Mouse (Mus musculus): ENCODE data around the gene Calhm2. TPM values are rescaled to one million over a fixed set of nuclear protein-coding genes. Genes with fewer than 3 reads are reported as not detected.
"Not testable (repeated sequence)": the region's sequence is repeated elsewhere in the genome, so short reads cannot be mapped to it uniquely, and the experiment has no call there.

Calhm2 gene
- polyA plus RNA-seq, 1 experiment from 2014 or later: 0.71 TPM

DNA sequence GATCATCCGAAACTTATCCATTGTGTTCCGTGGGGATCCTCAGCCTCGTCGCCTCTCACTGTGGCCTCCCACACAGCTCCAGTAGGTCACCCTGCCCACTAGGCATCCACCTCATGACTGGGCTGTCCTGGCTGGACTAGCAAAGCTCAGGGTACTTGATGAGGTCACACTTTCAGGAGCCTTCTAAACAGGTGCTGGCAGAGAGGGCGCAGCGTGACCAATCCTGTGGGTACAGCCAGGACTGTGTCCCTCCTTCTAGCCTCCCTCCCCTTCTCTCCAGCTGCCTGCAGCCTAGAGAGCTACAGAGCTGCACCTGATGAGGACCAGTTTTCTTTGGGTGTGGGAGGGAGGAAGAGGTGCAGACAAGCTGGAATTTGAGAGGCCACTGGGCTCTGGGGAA, 6.1 kb upstream of the Calhm2 start, which contains the start of gene Calhm1:
Gene Calhm1 (minus strand): TSS at position 101 of the 400 bp plus-strand sequence.
- 95% methylated on average over 6 of the region's 6 CpGs for WGBS
- ATAC-seq (replicated peaks; ENCODE audit: low FRiP score): no peak
- no peak for DNase-seq (ENCODE audit: low spot score)

GRCm38 (mm10) chr19:47142438-47142837, 4.3 kb upstream of the Calhm2 start:
- ATAC-seq (replicated peaks; ENCODE audit: low FRiP score) (no peak), DNase-seq (ENCODE audit: low spot score) (no peak)
- Histone ChIP-seq H3K27me3 (ENCODE audit: control insufficient read depth, insufficient read depth, low read length) (no peaks in the 10 kb centered on the region), H3K4me3 (ENCODE audit: low read depth, low read length) (no peak overlapping the region), H3K36me3 (ENCODE audit: control insufficient read depth, insufficient read depth, low read length) (no peaks in the 10 kb centered on the region), H3K9me3 (ENCODE audit: control insufficient read depth, low read length) (no peaks in the 10 kb centered on the region), H3K9ac (ENCODE audit: low read length) (no peak overlapping the region), H3K4me2 (ENCODE audit: low read depth, low read length, severe bottlenecking) (no peak overlapping the region), H3K27ac (ENCODE audit: low read depth, low read length) (no peak overlapping the region), H3K4me1 (replicated peaks; ENCODE audit: control insufficient read depth, insufficient read depth, low read length) (no peaks in the 10 kb centered on the region; the same call in 1 of the 2 replicates)
- 76% methylated on average over 6 of the region's 6 CpGs for WGBS

More for the DNA sequence above, 6.1 kb upstream of the Calhm2 start, which contains the start of gene Calhm1:
- Histone ChIP-seq H3K36me3 (ENCODE audit: control insufficient read depth, insufficient read depth, low read length) (no peaks in the 10 kb centered on the region), H3K4me1 (replicated peaks; ENCODE audit: control insufficient read depth, insufficient read depth, low read length) (no peaks in the 10 kb centered on the region), H3K27me3 (ENCODE audit: control insufficient read depth, insufficient read depth, low read length) (no peaks in the 10 kb centered on the region), H3K4me3 (ENCODE audit: low read depth, low read length) (no peak within 1 kb of the TSS), H3K27ac (ENCODE audit: low read depth, low read length) (no peak within 1 kb of the TSS), H3K9me3 (ENCODE audit: control insufficient read depth, low read length) (no peaks in the 10 kb centered on the region), H3K4me2 (ENCODE audit: low read depth, low read length, severe bottlenecking) (no peak within 1 kb of the TSS), H3K9ac (ENCODE audit: low read length) (no peak within 1 kb of the TSS)

DNA sequence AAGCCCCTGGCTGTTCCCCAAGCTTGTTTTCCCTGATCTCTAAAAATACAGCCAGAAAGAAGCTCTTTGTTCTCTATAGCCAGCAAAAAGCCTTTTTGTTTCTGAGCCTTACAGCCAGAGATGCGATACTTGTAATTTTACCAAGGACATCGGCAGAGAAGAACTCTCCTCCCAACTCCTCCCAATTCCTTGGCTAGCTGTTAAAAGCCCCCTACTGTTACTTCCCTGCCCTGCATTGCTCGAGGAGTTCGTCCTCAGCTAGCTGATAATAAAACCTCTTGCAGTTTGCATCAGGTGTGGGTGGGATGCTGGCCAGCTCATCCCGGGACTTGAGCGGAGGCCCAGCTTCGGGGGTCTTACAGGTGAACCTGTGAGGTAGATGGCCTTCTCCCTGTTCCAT, 1.5 kb upstream of the Calhm2 start:
- ATAC-seq (replicated peaks; ENCODE audit: low FRiP score); H3K4me1 ChIP-seq (replicated peaks; ENCODE audit: control insufficient read depth, insufficient read depth, low read length); H3K4me3 ChIP-seq (ENCODE audit: low read depth, low read length); H3K4me2 ChIP-seq (ENCODE audit: low read depth, low read length, severe bottlenecking); H3K9ac ChIP-seq (ENCODE audit: low read length); H3K9me3 ChIP-seq (ENCODE audit: control insufficient read depth, low read length); H3K36me3 ChIP-seq (ENCODE audit: control insufficient read depth, insufficient read depth, low read length); H3K27ac ChIP-seq (ENCODE audit: low read depth, low read length); H3K27me3 ChIP-seq (ENCODE audit: control insufficient read depth, insufficient read depth, low read length); DNase-seq (ENCODE audit: low spot score): not testable (repeated sequence)
- 51% methylated on average over 7 of the region's 7 CpGs for WGBS

- Histone ChIP-seq H3K4me2 (ENCODE audit: low read depth, low read length, severe bottlenecking) (peak overlapping the region; percentile 41; the same call in 1 of the 2 replicates), H3K27me3 (ENCODE audit: control insufficient read depth, insufficient read depth, low read length) (no peaks in the 10 kb centered on the region), H3K36me3 (ENCODE audit: control insufficient read depth, insufficient read depth, low read length) (no peaks in the 10 kb centered on the region), H3K4me1 (replicated peaks; ENCODE audit: control insufficient read depth, insufficient read depth, low read length) (peaks cover 2% of the 10 kb centered on the region; the same call in 1 of the 2 replicates), H3K9ac (ENCODE audit: low read length) (no peak overlapping the region), H3K27ac (ENCODE audit: low read depth, low read length) (no peak overlapping the region), H3K9me3 (ENCODE audit: control insufficient read depth, low read length) (no peaks in the 10 kb centered on the region), H3K4me3 (ENCODE audit: low read depth, low read length) (no peak overlapping the region)
- no peak for DNase-seq (ENCODE audit: low spot score)
- no peak for ATAC-seq (replicated peaks; ENCODE audit: low FRiP score)
- WGBS: 62% methylated on average over 6 of the region's 6 CpGs
Measured at GRCm38 (mm10) chr19:47137051-47137581, 978 bp downstream of the Calhm2 start.

DNA sequence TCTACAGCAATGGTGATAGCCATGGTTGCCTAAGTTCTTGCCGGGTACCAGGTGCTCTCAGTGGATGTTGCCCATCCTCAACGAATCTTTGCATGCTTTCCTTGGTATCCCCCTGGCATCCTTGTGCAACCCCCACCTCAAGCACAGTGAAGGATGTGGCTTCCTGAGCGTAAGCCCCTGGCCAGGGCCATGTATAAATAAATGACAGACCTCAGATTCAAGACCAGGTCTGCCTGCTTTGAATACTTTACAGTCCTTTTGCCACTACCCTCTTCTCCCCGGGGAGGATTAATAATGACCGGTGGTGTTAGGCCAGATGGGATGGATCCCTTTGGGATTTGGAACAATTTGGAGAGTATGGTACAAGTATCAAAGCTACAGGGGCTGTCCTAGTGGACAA, 1.9 kb downstream of the Calhm2 start:
- no peak for DNase-seq (ENCODE audit: low spot score)
- Histone ChIP-seq H3K4me2 (ENCODE audit: low read depth, low read length, severe bottlenecking) (no peak overlapping the region), H3K27ac (ENCODE audit: low read depth, low read length) (no peak overlapping the region), H3K27me3 (ENCODE audit: control insufficient read depth, insufficient read depth, low read length) (no peaks in the 10 kb centered on the region), H3K4me3 (ENCODE audit: low read depth, low read length) (no peak overlapping the region), H3K9me3 (ENCODE audit: control insufficient read depth, low read length) (no peaks in the 10 kb centered on the region), H3K36me3 (ENCODE audit: control insufficient read depth, insufficient read depth, low read length) (no peaks in the 10 kb centered on the region), H3K9ac (ENCODE audit: low read length) (no peak overlapping the region), H3K4me1 (replicated peaks; ENCODE audit: control insufficient read depth, insufficient read depth, low read length) (peaks cover 2% of the 10 kb centered on the region; the same call in 1 of the 2 replicates)
- WGBS: 84% methylated on average over 5 of the region's 5 CpGs
- ATAC-seq (replicated peaks; ENCODE audit: low FRiP score): no peak

DNA sequence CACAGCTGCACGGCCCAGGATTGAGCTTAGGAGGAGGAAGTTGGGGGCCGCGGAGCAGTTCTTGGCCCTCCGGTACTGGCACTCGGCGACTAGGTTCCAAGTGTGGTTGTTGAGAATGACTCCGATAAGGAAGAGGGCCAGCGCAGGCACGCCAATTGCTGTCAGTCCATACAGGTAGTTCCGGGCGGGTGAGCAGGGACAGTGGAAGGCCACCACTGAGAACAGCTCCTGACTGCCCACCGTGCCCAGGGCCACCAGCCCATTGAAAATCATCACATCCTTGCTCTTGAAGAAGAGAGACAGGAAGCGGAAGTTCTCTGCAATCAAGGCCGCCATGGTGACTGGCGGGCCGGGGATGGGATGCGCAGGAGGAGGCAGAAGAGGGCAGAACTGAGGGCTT, 2.5 kb downstream of the Calhm2 start:
- H3K27ac ChIP-seq (ENCODE audit: low read depth, low read length): no peak overlapping the region
- DNase-seq (ENCODE audit: low spot score) (no peak), ATAC-seq (replicated peaks; ENCODE audit: low FRiP score) (no peak)
- no peaks in the 10 kb centered on the region; the same call in 1 of the 2 replicates for H3K36me3 ChIP-seq (ENCODE audit: control insufficient read depth, insufficient read depth, low read length)
- no peak overlapping the region for H3K4me3 ChIP-seq (ENCODE audit: low read depth, low read length)
- H3K9ac ChIP-seq (ENCODE audit: low read length): no peak overlapping the region
- H3K4me1 ChIP-seq (replicated peaks; ENCODE audit: control insufficient read depth, insufficient read depth, low read length): peaks cover 2% of the 10 kb centered on the region; the same call in 1 of the 2 replicates
- no peak overlapping the region for H3K4me2 ChIP-seq (ENCODE audit: low read depth, low read length, severe bottlenecking)
- H3K27me3 ChIP-seq (ENCODE audit: control insufficient read depth, insufficient read depth, low read length): no peaks in the 10 kb centered on the region
- 92% methylated on average over 17 of the region's 17 CpGs for WGBS
- H3K9me3 ChIP-seq (ENCODE audit: control insufficient read depth, low read length): no peaks in the 10 kb centered on the region

- Histone ChIP-seq H3K4me1 (replicated peaks; ENCODE audit: control insufficient read depth, insufficient read depth, low read length) (peaks cover 2% of the 10 kb centered on the region; the same call in 1 of the 2 replicates), H3K4me2 (ENCODE audit: low read depth, low read length, severe bottlenecking) (no peak overlapping the region), H3K9me3 (ENCODE audit: control insufficient read depth, low read length) (no peaks in the 10 kb centered on the region), H3K4me3 (ENCODE audit: low read depth, low read length) (no peak overlapping the region), H3K36me3 (ENCODE audit: control insufficient read depth, insufficient read depth, low read length) (peaks cover 7% of the 10 kb centered on the region; the same call in 1 of the 2 replicates), H3K9ac (ENCODE audit: low read length) (no peak overlapping the region), H3K27me3 (ENCODE audit: control insufficient read depth, insufficient read depth, low read length) (no peaks in the 10 kb centered on the region), H3K27ac (ENCODE audit: low read depth, low read length) (no peak overlapping the region)
- ATAC-seq (replicated peaks; ENCODE audit: low FRiP score) (no peak), DNase-seq (ENCODE audit: low spot score) (no peak)
- WGBS: 89% methylated on average over 7 of the region's 7 CpGs
Measured at GRCm38 (mm10) chr19:47133161-47133560, 4.9 kb downstream of the Calhm2 start.

GRCm38 (mm10) chr19:47130551-47131125, 7.5 kb downstream of the Calhm2 start:
- H3K36me3 ChIP-seq (ENCODE audit: control insufficient read depth, insufficient read depth, low read length): peaks cover 10% of the 10 kb centered on the region; the same call in 1 of the 2 replicates
- no peak overlapping the region for H3K27ac ChIP-seq (ENCODE audit: low read depth, low read length)
- no peaks in the 10 kb centered on the region for H3K27me3 ChIP-seq (ENCODE audit: control insufficient read depth, insufficient read depth, low read length)
- no peaks in the 10 kb centered on the region for H3K4me1 ChIP-seq (replicated peaks; ENCODE audit: control insufficient read depth, insufficient read depth, low read length)
- DNase-seq (ENCODE audit: low spot score) (no peak), ATAC-seq (replicated peaks; ENCODE audit: low FRiP score) (no peak)
- no peak overlapping the region for H3K4me3 ChIP-seq (ENCODE audit: low read depth, low read length)
- no peak overlapping the region for H3K9ac ChIP-seq (ENCODE audit: low read length)
- no peaks in the 10 kb centered on the region for H3K9me3 ChIP-seq (ENCODE audit: control insufficient read depth, low read length)
- 97% methylated on average over 15 of the region's 15 CpGs for WGBS
- no peak overlapping the region for H3K4me2 ChIP-seq (ENCODE audit: low read depth, low read length, severe bottlenecking)

DNA sequence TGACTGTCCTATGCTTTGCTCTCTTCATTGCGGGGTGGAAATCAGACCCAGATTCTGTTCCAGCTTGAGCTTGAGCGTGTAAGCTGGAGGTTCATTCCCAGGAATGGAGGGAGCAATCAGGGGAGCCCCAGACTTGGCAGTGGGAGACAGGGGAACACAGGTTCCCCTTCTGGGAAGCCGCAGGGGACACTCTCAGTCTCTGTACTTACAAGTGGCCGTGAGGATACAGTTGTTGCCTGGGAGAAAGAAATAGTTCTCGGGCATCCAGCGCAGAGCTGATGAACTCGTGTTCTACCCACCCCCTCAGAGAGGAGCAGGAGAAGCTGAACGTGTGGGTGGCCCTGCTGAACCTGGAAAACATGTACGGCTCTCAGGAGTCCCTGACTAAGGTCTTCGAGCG, 9.3 kb downstream of the Calhm2 start:
- DNase-seq (ENCODE audit: low spot score) (no peak), ATAC-seq (replicated peaks; ENCODE audit: low FRiP score) (no peak)
- Histone ChIP-seq H3K27ac (ENCODE audit: low read depth, low read length) (no peak overlapping the region), H3K4me2 (ENCODE audit: low read depth, low read length, severe bottlenecking) (no peak overlapping the region), H3K27me3 (ENCODE audit: control insufficient read depth, insufficient read depth, low read length) (no peaks in the 10 kb centered on the region), H3K9me3 (ENCODE audit: control insufficient read depth, low read length) (no peaks in the 10 kb centered on the region), H3K4me3 (ENCODE audit: low read depth, low read length) (no peak overlapping the region), H3K36me3 (ENCODE audit: control insufficient read depth, insufficient read depth, low read length) (peaks cover 10% of the 10 kb centered on the region; the same call in 1 of the 2 replicates), H3K9ac (ENCODE audit: low read length) (no peak overlapping the region), H3K4me1 (replicated peaks; ENCODE audit: control insufficient read depth, insufficient read depth, low read length) (no peaks in the 10 kb centered on the region)
- 93% methylated on average over 11 of the region's 11 CpGs for WGBS

All from forebrain, embryonic 11.5 days (tissue).